Comparison of ENCODE assay signal across 17 mouse cellular contexts in the genomic region with DNA sequence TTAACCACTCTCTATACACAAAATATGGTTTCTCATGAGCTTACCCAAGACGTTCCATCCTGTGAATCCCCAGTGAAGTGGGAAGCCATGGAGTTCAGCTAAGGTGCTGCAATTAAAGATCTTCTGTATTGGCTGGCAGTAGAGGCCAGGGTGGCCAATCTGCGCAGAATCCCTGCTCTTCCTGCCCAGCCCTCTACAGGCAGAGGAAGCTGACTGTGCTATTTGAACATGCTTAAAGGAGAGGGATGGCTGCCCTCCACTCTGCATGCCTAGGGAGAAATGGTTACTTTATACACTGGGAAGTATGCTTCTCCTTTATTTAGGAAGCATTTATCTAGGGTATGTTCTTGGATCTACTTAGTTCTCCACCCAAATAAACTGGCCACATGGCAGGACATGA. TPM values are rescaled to one million over a fixed set of nuclear protein-coding genes. Genes with fewer than 3 reads are reported as not detected.
"Had no signal": no experiment of that assay in that cellular context is flagged by ENCODE, and none has a peak within 500 bp of the region (broad histone marks: within the 10 kb centered on the region; RNA-seq: fewer than 3 reads in every experiment).

No protein-coding gene starts in this region.

- H3K9me3 ChIP-seq: liver, embryonic 13.5 days; midbrain, embryonic 12.5 days; midbrain, embryonic 15.5 days; neural tube, embryonic 13.5 days had no signal

- H3K4me2 ChIP-seq: liver, embryonic 13.5 days; midbrain, embryonic 12.5 days; midbrain, embryonic 15.5 days; neural tube, embryonic 13.5 days had no signal

- H3K4me1 ChIP-seq: liver, embryonic 13.5 days; midbrain, embryonic 12.5 days; midbrain, embryonic 15.5 days; neural tube, embryonic 13.5 days had no signal

- H3K27ac ChIP-seq: kidney, postnatal 0 days; layer of hippocampus, adult 2 months; liver, embryonic 13.5 days; midbrain, embryonic 12.5 days; midbrain, embryonic 15.5 days; neural tube, embryonic 13.5 days had no signal

- ATAC-seq: midbrain, embryonic 15.5 days had no signal

- H3K27me3 ChIP-seq: liver, embryonic 13.5 days; midbrain, embryonic 12.5 days; midbrain, embryonic 15.5 days; neural tube, embryonic 13.5 days had no signal

- DNase-seq: kidney, adult 18-20 months; kidney, adult 9 months; kidney, postnatal 25 days; layer of hippocampus, adult 9-11 months; liver, embryonic 13.5 days; lung, adult 2 months; lung, postnatal 14 days; lung, postnatal 4 days; thymus, adult 18-20 months; thymus, postnatal 4 days had no signal

- H3K9ac ChIP-seq: liver, embryonic 13.5 days; midbrain, embryonic 12.5 days; midbrain, embryonic 15.5 days; neural tube, embryonic 13.5 days had no signal

- H3K36me3 ChIP-seq: liver, embryonic 13.5 days; midbrain, embryonic 12.5 days; midbrain, embryonic 15.5 days; neural tube, embryonic 13.5 days had no signal

- H3K4me3 ChIP-seq: layer of hippocampus, adult 2 months; liver, embryonic 13.5 days; midbrain, embryonic 12.5 days; midbrain, embryonic 15.5 days; myocyte; neural tube, embryonic 13.5 days had no signal

RNA-seq across cellular contexts. Expression of a gene that starts 47.0 kb away (rescaled TPM):
- total RNA-seq: liver, adult 2 months had no signal
